Mouse (Mus musculus) ovary, adult 18-20 months (tissue): ENCODE data around the gene Gm21739.
"Not testable (repeated sequence)": the region's sequence is repeated elsewhere in the genome, so short reads cannot be mapped to it uniquely, and the experiment has no call there.

Experiments
- DNase-seq: peaks from one replicate; pipeline ENCODE4 v3.0.0; 2022; ENCODE audit warnings: low spot score, mixed read lengths

Gm21739 gene

DNA sequence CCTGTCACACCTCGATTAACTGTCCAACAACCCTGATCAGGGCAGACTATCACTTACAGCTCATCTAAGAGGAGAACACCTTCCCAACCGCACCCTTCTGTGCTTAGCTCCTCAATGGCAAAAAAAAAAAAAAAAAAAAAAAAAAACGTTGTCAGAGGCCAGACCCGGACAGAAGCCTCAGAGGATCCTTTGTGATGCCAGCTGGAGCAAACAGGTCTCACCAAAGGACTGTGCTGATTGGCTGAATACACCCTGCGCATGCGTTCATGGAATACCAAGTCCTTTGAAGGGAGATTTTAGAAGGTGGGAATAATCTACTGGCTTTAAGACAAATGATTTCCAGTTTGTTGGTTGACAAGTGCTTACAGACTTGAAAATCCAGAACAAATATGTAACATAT, at the start of gene Gm21739:
Gene Gm21739 (minus strand): TSS at position 101 of the 400 bp plus-strand sequence.
- not testable (repeated sequence) for DNase-seq
